Mouse (Mus musculus): ENCODE measurements at regions not wholly inside any gene's neighbourhood (a gene's known extent, or its start where the extent isn't known, plus 50 kb on each side); places are given as distances from the start of the nearest gene placed in this dataset.

- no peak for DNase-seq
Observed at GRCm38 (mm10) chr3:149811036-149811435, 820.7 kb upstream of the Adgrl2 start.

GRCm38 (mm10) chr3:149805345-149805744 is 815.0 kb upstream of the Adgrl2 start:
- DNase-seq = no peak

GRCm38 (mm10) chr3:149796123-149796522 is 805.8 kb upstream of the Adgrl2 start:
- no peak for DNase-seq

GRCm38 (mm10) chr3:149791593-149791992 is 801.2 kb upstream of the Adgrl2 start:
- DNase-seq = no peak

GRCm38 (mm10) chr3:149786096-149786495 is 795.7 kb upstream of the Adgrl2 start:
- DNase-seq = no peak

GRCm38 (mm10) chr3:149783903-149784608 is 793.7 kb upstream of the Adgrl2 start:
- no peak for DNase-seq

GRCm38 (mm10) chr3:149767847-149768421 is 777.6 kb upstream of the Adgrl2 start:
- no peak for DNase-seq

GRCm38 (mm10) chr3:149761245-149761644 is 770.9 kb upstream of the Adgrl2 start:
- DNase-seq = no peak

- DNase-seq = no peak
Observed at GRCm38 (mm10) chr3:149757910-149758592, 767.7 kb upstream of the Adgrl2 start.

GRCm38 (mm10) chr3:149736069-149736468 is 745.7 kb upstream of the Adgrl2 start:
- DNase-seq = no peak

GRCm38 (mm10) chr3:149726212-149726611 is 735.9 kb upstream of the Adgrl2 start:
- no peak for DNase-seq

- no peak for DNase-seq
Observed at GRCm38 (mm10) chr3:149724879-149725278, 734.5 kb upstream of the Adgrl2 start.

GRCm38 (mm10) chr3:149721832-149722231 is 731.5 kb upstream of the Adgrl2 start:
- no peak for DNase-seq

- no peak for DNase-seq
Observed at GRCm38 (mm10) chr3:149720306-149720705, 730.0 kb upstream of the Adgrl2 start.

- peak; percentile 5 for DNase-seq
Observed at GRCm38 (mm10) chr3:149705724-149706123, 715.4 kb upstream of the Adgrl2 start.

GRCm38 (mm10) chr3:149705322-149705721 is 715.0 kb upstream of the Adgrl2 start:
- DNase-seq = no peak

GRCm38 (mm10) chr3:149704478-149704877 is 714.1 kb upstream of the Adgrl2 start:
- no peak for DNase-seq

- no peak for DNase-seq
Observed at GRCm38 (mm10) chr3:149683561-149683960, 693.2 kb upstream of the Adgrl2 start.

- DNase-seq = no peak
Observed at GRCm38 (mm10) chr3:149682246-149682645, 691.9 kb upstream of the Adgrl2 start.

GRCm38 (mm10) chr3:149673926-149674325 is 683.6 kb upstream of the Adgrl2 start:
- DNase-seq = no peak

- no peak for DNase-seq
Observed at GRCm38 (mm10) chr3:149664624-149665023, 674.3 kb upstream of the Adgrl2 start.

GRCm38 (mm10) chr3:149638324-149638723 is 648.0 kb upstream of the Adgrl2 start:
- DNase-seq = no peak

GRCm38 (mm10) chr3:149626186-149626585 is 635.8 kb upstream of the Adgrl2 start:
- no peak for DNase-seq

- no peak for DNase-seq
Observed at GRCm38 (mm10) chr3:149625497-149625896, 635.1 kb upstream of the Adgrl2 start.
